Mouse (Mus musculus) megakaryocyte, embryonic 14.5 days (primary cell): ENCODE results near the gene Aym1.

Experiments
- FLI1 ChIP-seq: IDR thresholded peaks from 2 replicates; pipeline ENCODE4 v1.6.1; 2012; ENCODE audit warnings: low read length, inconsistent platforms, mixed read lengths
- GATA1 ChIP-seq: IDR thresholded peaks from 3 replicates; pipeline ENCODE4 v1.6.1; 2012; ENCODE audit warnings: mixed read lengths, low read length, inconsistent platforms, borderline replicate concordance

- no peak for TF ChIP-seq GATA1
- TF ChIP-seq FLI1: no peak
These were observed 4.2 kb downstream of the Aym1 start for GRCm38 (mm10) chr5:113361283-113361682.
